Mouse (Mus musculus) stomach, embryonic 14.5 days (tissue): ENCODE measurements around the gene Setd2. TPM values are rescaled to one million over a fixed set of nuclear protein-coding genes. Genes with fewer than 3 reads are reported as not detected.

Experiments
- ATAC-seq: fragments of 200-750 bp; cut with Nextera tagmentation; 2 replicates; pipeline ENCODE4 v1.8.0; 2017; ENCODE audit warnings: low read depth, moderate TSS enrichment; ENCODE audit not compliant: insufficient number of reproducible peaks, insufficient read depth, low FRiP score
- H3K27ac ChIP-seq: fragments of 300-500 bp; sonication (generic); 2 replicates; pipeline ENCODE4 v1.5.1; 2014; ENCODE audit warnings: mild to moderate bottlenecking, low read length, moderate library complexity, mixed read lengths
- H3K27me3 ChIP-seq: fragments of 300-500 bp; sonication (generic); 2 replicates; pipeline ENCODE4 v1.6.1; 2014; ENCODE audit warnings: low read length, control low read depth, mixed read lengths; ENCODE audit not compliant: control insufficient read depth, insufficient read depth
- H3K36me3 ChIP-seq: fragments of 300-500 bp; sonication (generic); 2 replicates; pipeline ENCODE4 v1.6.1; 2014; ENCODE audit warnings: mild to moderate bottlenecking, control low read depth, low read length, moderate library complexity, mixed read lengths; ENCODE audit not compliant: control insufficient read depth, insufficient read depth
- H3K4me1 ChIP-seq: fragments of 300-500 bp; sonication (generic); 2 replicates; pipeline ENCODE4 v1.6.1; 2014; ENCODE audit warnings: low read length, control low read depth, mixed read lengths; ENCODE audit not compliant: control insufficient read depth, insufficient read depth
- H3K4me2 ChIP-seq: fragments of 300-500 bp; sonication (generic); replicated peaks from 2 replicates; pipeline ENCODE4 v1.6.1; 2014; ENCODE audit warnings: low read depth, low read length, control low read depth
- H3K4me3 ChIP-seq: fragments of 300-500 bp; sonication (generic); 2 replicates; pipeline ENCODE4 v1.5.1; 2014; ENCODE audit warnings: low read depth, low read length, control low read depth
- H3K9ac ChIP-seq: fragments of 300-500 bp; sonication (generic); replicated peaks from 2 replicates; pipeline ENCODE4 v1.6.1; 2014; ENCODE audit warnings: low read depth, mild to moderate bottlenecking, control low read depth, low read length, moderate library complexity, mixed read lengths
- H3K9me3 ChIP-seq: fragments of 300-500 bp; sonication (generic); 2 replicates; pipeline ENCODE4 v1.6.1; 2016; ENCODE audit warnings: low read depth, low read length, control low read depth; ENCODE audit not compliant: control insufficient read depth
- WGBS: fragments of 180-500 bp; shearing (Covaris S2); extraction: QIAGEN DNeasy Blood & Tissue Kit; methylation state at CpG from one replicate; pipeline ENCODE4 v1.1.7; 2014; 5-methylcytosine and 5-hydroxymethylcytosine counted together
- polyA plus RNA-seq: library from polyadenylated mRNA; unstranded; fragments of >200 nt; fragmentation: Nextera tagmentation; extraction: Ambion mirVana; gene quantifications from 2 replicates; pipeline ENCODE4 v1.2.1, GENCODE M21; 2014

The Setd2 gene
- polyA plus RNA-seq, 1 experiment from 2014 or later = 61.7 TPM

GRCm38 (mm10) chr9:110642812-110643524 lies 110.6 kb downstream of the Setd2 start:
- no peak overlapping the region for H3K9ac ChIP-seq
- no peak overlapping the region for H3K4me3 ChIP-seq
- H3K4me1 ChIP-seq = no peaks in the 10 kb centered on the region
- no peaks in the 10 kb centered on the region for H3K27me3 ChIP-seq
- H3K27ac ChIP-seq = no peak overlapping the region
- no peak for ATAC-seq
- H3K4me2 ChIP-seq = no peak overlapping the region
- WGBS = 45% methylated on average over 5 of the region's 5 CpGs
- no peaks in the 10 kb centered on the region for H3K36me3 ChIP-seq
- no peaks in the 10 kb centered on the region for H3K9me3 ChIP-seq

- Histone ChIP-seq H3K36me3 (no peaks in the 10 kb centered on the region), H3K27ac (no peak overlapping the region), H3K9me3 (no peaks in the 10 kb centered on the region), H3K4me3 (no peak overlapping the region), H3K4me1 (no peaks in the 10 kb centered on the region), H3K27me3 (no peaks in the 10 kb centered on the region), H3K4me2 (no peak overlapping the region), H3K9ac (no peak overlapping the region)
- WGBS = 60% methylated on average over 9 of the region's 9 CpGs
- no peak for ATAC-seq
These were observed 111.4 kb downstream of the Setd2 start for GRCm38 (mm10) chr9:110643787-110644186.

GRCm38 (mm10) chr9:110644295-110644694 lies 111.9 kb downstream of the Setd2 start:
- Histone ChIP-seq H3K4me1 (no peaks in the 10 kb centered on the region), H3K27me3 (no peaks in the 10 kb centered on the region), H3K9me3 (no peaks in the 10 kb centered on the region), H3K27ac (no peak overlapping the region), H3K36me3 (no peaks in the 10 kb centered on the region), H3K4me3 (no peak overlapping the region), H3K4me2 (no peak overlapping the region), H3K9ac (no peak overlapping the region)
- 83% methylated on average over 10 of the region's 10 CpGs for WGBS
- no peak for ATAC-seq

GRCm38 (mm10) chr9:110645219-110645618 lies 112.8 kb downstream of the Setd2 start:
- no peaks in the 10 kb centered on the region for H3K4me1 ChIP-seq
- H3K36me3 ChIP-seq = no peaks in the 10 kb centered on the region
- no peaks in the 10 kb centered on the region for H3K9me3 ChIP-seq
- no peak overlapping the region for H3K9ac ChIP-seq
- H3K27ac ChIP-seq = no peak overlapping the region
- H3K27me3 ChIP-seq = no peaks in the 10 kb centered on the region
- no peak for ATAC-seq
- H3K4me3 ChIP-seq = no peak overlapping the region
- WGBS = 84% methylated on average over 9 of the region's 9 CpGs
- no peak overlapping the region for H3K4me2 ChIP-seq

GRCm38 (mm10) chr9:110649775-110650174 lies 117.4 kb downstream of the Setd2 start:
- ATAC-seq = no peak
- H3K4me2 ChIP-seq = no peak overlapping the region
- no peak overlapping the region for H3K27ac ChIP-seq
- H3K36me3 ChIP-seq = no peaks in the 10 kb centered on the region
- no peak overlapping the region for H3K9ac ChIP-seq
- peaks cover 15% of the 10 kb centered on the region for H3K27me3 ChIP-seq
- H3K4me1 ChIP-seq = peaks cover 8% of the 10 kb centered on the region
- no peaks in the 10 kb centered on the region for H3K9me3 ChIP-seq
- H3K4me3 ChIP-seq = no peak overlapping the region

- Histone ChIP-seq H3K4me2 (peak overlapping the region; percentile 95), H3K9me3 (no peaks in the 10 kb centered on the region), H3K27me3 (peaks cover 15% of the 10 kb centered on the region), H3K36me3 (no peaks in the 10 kb centered on the region), H3K9ac (0 out of 2 replicates have a peak overlapping the region, but pooled peaks have one; percentile 21), H3K4me3 (peak overlapping the region; percentile 58; the same call in 1 of the 2 replicates), H3K4me1 (peaks cover 13% of the 10 kb centered on the region), H3K27ac (peak overlapping the region; percentile 39; the same call in 1 of the 2 replicates)
- no peak for ATAC-seq
- WGBS = 22% methylated on average over 13 of the region's 13 CpGs
These were observed 119.7 kb downstream of the Setd2 start for GRCm38 (mm10) chr9:110651931-110652722.

GRCm38 (mm10) chr9:110652963-110653654 lies 120.7 kb downstream of the Setd2 start:
- no peak overlapping the region for H3K27ac ChIP-seq
- H3K9me3 ChIP-seq = no peaks in the 10 kb centered on the region
- H3K27me3 ChIP-seq = peaks cover 15% of the 10 kb centered on the region
- 20% methylated on average over 14 of the region's 14 CpGs for WGBS
- H3K4me3 ChIP-seq = peak overlapping the region; percentile 58
- peak overlapping the region; percentile 30; the same call in 1 of the 2 replicates for H3K9ac ChIP-seq
- H3K36me3 ChIP-seq = no peaks in the 10 kb centered on the region
- no peak for ATAC-seq
- H3K4me2 ChIP-seq = peak overlapping the region; percentile 95
- H3K4me1 ChIP-seq = peaks cover 13% of the 10 kb centered on the region
